Mouse (Mus musculus) adrenal gland, adult 8-10 months (tissue): ENCODE measurements around the gene Nodal. TPM values are rescaled to one million over a fixed set of nuclear protein-coding genes. Genes with fewer than 3 reads are reported as not detected.

Experiments used
- DNase-seq: peaks from one replicate; pipeline ENCODE4 v3.0.0; 2022
- total RNA-seq, 4 experiments: library from RNA; stranded (reverse); gene quantifications; 2 replicates each; pipeline ENCODE4 v1.2.4; 2022

Nodal gene
- total RNA-seq, 4 experiments from 2014 or later: not detected

DNA sequence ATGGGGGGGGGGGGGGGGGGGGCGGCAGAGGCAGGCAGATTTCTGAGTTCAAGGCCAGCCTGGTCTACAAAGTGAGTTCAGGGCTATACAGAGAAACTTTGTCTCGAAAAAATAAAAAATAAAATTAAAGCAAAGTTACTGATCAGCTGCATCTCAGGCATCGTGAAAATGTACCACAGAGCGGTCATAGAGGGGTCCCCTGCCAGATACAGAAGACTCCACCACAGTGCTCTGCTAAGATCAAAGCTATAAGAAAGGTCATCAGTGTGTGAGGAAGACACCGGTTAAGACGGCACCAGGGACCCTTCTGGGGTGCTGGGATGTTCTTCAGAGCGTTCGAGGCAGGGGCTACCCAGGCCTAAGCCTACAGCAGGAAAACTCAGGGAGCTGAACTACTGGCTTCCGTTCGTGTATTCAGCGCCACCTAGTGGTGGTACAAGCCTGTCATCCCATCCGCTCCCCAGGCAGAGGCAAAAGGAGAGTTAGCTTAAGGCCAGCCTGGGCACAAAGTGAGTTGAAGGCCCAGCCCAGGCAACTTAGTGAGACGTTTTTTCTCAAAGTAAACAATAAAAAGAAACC is 18.5 kb upstream of the Nodal start:
- DNase-seq: no peak

DNA sequence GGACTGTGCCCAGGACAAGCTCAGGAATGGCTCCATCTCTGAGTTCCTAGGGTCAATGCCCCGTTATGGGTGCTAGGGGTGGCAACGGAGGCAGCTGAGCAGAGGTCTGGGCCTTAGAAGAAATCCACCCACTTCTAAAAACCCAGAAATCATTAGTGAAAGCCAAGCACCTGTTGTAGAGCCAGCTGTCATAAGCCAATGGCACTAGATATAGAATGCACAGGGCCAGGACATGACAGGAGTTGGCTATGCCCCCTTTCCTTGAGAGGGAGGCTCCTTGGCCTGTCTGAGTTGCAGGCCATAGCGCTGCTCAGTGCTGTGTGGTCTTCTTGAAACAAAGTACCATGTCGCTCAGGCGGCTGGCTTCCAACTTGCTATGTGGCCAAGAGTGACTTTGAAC is 17.4 kb upstream of the Nodal start:
- no peak for DNase-seq

DNA sequence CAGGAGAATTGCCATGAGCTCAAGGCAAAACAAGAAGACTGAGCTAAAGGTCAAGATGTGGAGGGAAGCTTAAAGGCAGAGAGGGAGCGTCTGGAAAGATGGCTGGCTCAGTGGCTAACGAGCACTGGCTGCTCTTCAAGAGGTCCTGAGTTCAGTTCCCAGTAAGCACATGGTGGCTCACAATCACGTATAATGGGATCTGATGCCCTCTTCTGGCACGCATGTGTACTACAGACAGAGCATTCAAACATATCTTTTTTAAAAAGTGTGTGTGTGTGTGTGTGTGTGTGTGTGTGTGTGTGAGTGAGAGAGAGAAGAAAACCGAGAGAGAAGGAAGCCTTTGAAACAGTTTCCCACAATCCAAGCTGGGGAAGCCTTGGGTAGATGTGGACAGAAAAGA is 15.3 kb upstream of the Nodal start:
- no peak for DNase-seq

DNA sequence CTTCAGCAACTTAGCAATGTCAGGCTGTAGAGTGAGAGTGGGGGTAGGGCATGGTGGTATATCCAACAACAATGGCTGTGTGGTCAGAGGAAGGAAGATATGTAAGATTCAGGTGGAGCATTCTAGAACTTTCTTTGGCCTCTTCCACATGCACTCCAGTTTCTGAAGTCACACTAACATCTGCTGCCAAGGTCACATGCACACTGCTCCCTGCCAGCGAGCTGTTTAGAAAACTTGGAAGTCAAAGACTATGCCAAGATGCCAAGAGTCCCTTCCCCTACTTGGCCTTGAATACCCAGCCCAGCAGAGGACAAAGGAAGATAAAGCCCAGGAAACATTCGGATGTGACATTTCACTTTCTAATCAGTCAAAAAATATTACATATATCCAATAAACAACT is 14.9 kb upstream of the Nodal start:
- no peak for DNase-seq

DNA sequence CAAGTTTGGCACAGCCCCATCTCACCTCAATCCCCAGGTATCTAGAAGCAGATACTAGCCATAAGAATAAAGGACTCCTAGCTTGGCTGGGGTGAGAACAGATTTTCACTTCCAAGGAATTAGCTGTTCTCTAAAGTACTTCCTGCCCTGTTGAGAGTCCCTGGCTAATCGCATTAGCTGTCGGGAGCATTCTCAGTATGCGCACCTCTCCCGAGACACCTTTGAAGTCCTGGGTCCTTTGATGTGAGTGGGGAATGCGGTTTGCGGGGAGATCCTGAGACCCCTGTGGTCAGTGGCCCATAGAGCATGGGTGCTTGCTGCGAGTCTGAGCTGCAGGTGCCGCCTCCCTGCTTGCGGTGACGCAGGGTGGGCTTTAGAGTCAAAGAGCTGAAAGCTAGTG is 11.8 kb upstream of the Nodal start:
- no peak for DNase-seq

DNA sequence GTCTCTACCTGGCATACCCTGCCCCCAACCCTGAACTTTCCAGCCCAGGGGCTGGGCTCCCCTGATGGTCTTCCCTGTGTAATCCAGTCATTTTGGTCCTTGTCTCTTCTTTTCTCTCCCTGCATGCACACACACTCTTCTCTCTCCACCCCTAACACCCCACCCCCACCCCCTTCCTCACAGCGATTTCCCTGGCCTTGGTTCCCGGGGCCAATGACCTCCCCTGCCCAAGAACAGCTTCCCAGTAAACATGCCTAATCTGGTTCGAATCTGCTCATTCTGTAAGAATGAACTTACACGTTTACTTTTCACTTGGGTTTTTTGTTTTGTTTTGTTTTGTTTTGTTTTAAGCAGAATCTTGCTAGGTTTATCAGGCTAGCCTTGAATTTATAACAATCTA is 8.0 kb upstream of the Nodal start:
- no peak for DNase-seq

DNA sequence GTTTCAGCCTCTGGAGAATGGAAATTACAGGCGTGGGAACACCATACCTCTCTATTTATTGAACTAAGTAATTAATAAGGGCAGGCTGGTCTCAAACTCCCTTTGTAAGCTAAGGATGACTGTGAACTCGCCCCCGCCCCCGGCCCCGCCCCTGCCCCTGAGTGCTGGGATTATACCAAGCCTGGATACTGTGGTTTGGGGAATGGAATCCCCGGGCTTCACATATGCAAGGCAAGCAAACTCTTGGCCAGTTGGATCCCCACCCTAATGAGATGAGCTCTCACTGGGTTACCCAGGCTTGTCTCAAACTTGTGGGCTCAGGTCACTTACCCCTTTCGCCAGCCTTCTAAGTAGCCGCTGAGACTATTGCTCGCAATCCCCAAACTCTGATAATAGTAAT is 7.6 kb upstream of the Nodal start:
- DNase-seq: no peak

DNA sequence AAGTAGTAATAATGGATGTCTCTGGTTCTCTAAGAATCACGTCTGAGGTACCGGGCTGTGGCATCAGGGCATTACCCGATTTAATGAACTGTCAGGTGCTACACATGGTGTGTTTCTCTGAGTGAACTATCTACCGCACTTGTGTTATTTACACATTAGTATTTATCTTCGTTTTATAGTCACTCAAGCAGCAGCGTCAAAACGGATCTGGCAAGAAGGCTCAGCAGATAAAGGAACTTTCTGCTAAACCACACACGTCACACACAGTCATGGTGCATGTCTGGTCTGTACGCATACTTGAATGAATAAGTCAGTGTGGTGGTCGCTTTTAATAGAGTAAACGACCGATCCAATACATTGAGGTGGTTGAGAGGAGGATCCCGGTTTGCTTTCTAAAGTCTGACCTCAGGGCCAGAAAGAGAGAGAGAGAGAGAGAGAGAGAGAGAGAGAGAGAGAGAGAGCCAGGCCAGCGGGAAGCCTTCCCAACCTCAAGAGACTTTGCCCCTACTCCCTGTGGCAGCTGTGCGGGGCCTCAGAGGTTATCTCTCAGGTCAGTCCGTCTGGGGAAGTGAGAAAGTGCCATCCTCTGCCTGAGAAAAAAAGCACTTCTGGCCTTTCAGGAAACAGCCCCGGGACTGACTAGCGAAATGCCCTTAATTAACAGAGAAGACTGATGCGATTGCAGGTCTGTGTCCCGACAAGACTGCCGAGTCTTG is 4.7 kb upstream of the Nodal start:
- no peak for DNase-seq

DNA sequence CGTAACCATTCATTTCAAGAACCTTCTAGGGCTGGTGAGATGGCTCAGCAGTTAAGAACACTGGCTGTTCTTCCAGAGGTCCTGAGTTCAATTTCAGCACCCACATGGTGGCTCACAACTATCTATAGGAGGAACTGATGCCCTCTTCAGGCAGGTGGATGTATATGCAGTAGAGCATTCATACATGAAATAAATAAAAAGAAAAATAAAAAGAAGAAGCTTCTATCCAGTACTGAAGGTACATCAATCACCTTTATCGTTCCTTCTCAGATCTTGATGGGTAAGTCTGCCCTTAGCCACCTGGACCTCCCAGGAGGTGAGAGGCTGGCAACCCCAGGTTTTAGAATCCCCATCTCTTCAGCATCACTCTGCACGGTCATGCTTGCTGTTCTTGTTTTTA is 2.5 kb upstream of the Nodal start:
- no peak for DNase-seq

DNA sequence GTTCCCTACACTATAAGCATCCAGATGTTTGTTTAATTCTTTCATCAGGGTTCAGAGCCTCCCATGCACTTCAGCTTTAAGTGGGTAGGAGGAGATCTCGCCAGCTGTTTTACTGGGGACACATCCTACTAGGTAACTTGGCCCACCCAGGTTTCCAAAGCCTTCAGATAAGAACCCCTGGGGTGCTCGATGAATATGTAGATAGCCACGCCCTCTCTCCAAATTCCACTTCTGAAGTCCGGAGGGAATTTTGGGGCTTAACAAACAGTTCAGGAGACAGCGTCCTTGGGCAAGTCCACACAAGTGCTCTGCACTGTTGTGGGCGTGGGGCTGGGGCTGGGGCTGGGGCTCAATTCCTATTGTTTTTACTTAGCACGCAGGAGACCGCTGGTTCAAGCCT is 1.9 kb upstream of the Nodal start:
- no peak for DNase-seq

DNA sequence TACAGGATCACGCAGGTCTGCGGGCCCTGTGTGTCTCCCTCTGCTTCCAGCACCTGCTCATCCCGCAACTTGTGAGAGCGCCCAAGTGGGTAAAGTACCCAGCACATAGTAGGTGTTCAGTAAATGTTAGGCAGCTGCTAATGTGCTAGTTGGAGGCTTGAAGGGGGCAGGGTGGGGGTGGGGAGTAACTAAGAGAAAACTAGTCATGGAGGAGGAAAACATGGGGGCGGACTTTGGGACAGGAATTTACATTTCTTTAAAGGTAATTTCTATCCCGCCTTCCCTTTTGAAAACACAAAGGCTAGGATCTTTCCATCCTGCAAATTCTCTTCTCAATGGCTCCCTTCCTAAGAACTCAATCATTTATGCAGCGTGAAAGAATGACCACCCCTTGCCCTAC is 1.2 kb upstream of the Nodal start:
- DNase-seq: no peak

DNA sequence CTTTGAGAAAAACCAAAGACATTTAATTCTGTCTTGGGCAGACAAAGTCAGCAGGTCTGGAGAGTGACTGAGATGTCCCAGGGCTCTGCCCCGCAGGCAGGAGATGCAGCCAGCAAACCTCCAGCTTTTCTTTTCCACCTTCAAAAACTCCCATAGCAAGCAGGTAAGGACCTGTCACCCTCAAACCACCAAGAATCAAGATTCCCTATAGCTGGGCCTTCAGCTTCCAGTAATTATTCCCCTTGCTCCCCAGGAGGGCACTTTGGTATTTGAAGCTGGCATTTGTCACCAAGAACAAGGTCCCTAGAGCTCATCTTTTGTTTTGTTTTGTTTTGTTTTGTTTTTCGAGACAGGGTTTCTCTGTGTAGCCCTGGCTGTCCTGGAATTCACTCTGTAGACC is 726 bp upstream of the Nodal start:
- DNase-seq: no peak

DNA sequence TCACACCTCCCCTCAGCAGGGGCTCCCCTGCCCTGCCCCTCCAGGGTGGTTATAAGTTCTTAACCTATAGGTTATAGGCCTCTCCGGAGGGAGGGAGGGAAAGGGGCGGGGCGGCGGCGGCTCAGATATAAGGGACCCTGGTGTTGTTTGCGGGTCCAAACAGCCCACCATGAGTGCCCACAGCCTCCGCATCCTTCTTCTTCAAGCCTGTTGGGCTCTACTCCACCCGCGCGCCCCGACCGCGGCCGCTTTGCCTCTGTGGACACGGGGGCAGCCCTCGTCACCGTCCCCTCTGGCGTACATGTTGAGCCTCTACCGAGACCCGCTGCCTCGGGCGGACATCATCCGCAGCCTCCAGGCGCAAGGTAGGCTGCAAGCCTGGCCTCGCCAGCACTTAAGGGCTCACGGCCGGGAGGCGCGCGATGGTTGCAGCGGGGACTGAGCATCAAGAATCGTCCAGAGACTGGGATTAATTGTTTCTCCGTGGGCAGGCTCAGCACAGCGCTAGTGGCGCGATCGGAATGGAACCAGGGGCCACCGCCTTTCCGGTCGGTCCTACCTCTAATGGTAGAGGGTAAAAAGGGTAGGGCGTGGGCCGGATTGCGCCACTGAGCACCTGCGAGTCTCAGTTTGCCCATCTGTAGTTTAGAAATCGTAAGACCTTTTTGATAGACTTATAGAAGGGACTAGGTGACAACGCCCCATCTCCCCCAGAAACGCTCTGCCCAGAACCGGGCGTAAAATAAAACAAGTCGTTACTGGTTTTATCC is 544 bp downstream of the Nodal start:
- no peak for DNase-seq

DNA sequence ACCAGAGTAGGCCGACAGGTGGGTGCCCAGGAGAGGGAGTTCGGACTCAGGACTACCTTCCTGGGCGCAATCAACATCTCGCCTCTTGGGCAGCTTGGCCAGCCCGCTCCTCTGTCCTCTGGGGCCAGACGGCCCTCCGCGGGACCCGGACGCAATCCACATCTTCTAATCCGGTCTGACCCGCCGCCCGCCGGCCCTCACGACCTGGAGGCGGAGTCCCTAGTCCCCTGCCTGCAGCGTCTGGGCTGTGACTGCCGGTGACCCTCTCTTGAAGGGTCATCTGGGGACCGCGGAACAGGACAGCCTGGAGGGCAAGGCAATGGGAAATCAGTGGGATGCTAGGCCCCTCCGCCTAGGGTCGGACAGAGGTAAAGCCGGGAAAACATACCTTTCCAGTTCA is 1.4 kb downstream of the Nodal start:
- no peak for DNase-seq

DNA sequence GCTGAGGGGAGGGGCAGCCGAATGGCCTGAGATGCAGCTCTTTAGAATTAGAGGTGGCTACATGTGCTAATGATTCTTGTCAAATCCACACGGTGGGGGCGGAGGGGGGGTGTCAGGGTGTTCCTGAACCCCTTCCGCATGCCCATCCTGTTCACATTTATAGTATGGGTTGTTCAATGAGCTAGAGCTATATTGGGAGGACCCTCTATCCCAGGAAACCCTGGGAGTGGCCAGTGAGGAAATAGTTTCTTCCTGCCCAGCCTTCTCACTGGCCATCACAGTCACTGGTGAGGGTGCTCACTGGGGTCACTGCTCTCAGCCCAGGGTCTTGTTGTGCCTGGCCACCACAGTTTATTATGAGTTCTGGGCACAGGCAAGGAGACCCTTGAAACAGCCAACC is 2.2 kb downstream of the Nodal start:
- DNase-seq: no peak

DNA sequence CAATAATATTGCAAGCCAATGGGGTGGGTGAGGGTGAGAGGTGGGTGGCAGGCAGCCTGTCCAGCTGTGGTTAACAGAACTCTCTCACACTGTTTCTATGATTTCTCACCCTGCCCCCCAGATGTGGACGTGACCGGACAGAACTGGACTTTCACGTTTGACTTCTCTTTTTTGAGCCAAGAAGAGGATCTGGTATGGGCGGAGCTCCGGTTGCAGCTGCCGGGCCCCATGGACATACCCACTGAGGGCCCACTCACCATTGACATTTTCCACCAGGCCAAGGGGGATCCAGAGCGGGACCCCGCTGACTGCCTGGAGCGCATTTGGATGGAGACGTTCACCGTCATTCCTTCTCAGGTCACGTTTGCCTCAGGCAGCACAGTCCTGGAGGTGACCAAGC is 5.1 kb downstream of the Nodal start:
- no peak for DNase-seq

DNA sequence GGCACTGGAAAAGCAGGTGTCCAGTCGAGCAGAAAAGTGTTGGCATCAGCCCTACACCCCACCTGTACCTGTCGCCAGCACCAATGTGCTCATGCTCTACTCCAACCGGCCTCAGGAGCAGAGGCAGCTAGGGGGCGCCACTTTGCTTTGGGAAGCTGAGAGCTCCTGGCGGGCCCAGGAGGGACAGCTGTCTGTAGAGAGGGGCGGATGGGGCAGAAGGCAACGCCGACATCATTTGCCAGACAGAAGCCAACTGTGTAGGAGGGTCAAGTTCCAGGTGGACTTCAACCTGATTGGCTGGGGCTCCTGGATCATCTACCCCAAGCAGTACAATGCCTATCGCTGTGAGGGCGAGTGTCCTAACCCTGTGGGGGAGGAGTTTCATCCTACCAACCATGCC is 5.5 kb downstream of the Nodal start:
- DNase-seq: no peak

DNA sequence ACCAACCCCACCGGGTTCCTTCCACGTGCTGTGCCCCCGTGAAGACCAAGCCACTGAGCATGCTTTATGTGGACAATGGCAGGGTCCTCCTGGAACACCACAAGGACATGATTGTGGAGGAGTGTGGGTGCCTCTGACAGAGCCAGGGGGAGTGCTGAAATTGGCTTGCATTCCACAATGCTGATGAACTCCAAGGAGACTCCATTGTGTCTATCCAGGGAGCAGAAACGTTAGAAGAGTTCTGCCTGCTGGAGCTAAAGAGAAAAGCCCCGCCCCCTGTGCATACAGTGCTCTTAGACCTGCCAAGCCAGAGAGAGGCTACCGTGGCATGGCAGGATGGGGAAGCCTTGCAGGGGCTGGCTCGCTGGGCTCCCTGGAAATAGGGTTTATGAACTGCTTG is 6.7 kb downstream of the Nodal start:
- no peak for DNase-seq

DNA sequence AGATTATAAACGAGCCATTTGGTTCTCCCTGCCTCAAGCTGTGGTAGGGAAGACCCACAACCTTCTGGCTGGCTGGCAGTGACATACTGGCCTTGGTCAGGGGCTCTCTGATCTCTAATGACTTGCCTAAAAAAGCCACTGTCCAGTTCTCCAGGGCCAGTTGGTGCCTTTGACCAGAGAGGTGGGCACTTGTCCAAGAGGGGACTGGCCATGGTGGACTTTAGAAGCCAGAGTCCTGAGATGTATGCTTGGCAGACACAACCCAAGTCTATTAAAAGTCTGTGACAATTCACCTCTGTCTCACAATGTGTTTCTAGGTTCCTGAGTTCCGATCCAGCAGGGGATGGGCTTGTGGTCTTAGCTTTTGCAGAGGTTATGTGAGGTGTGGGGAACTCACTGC is 7.3 kb downstream of the Nodal start:
- no peak for DNase-seq

DNA sequence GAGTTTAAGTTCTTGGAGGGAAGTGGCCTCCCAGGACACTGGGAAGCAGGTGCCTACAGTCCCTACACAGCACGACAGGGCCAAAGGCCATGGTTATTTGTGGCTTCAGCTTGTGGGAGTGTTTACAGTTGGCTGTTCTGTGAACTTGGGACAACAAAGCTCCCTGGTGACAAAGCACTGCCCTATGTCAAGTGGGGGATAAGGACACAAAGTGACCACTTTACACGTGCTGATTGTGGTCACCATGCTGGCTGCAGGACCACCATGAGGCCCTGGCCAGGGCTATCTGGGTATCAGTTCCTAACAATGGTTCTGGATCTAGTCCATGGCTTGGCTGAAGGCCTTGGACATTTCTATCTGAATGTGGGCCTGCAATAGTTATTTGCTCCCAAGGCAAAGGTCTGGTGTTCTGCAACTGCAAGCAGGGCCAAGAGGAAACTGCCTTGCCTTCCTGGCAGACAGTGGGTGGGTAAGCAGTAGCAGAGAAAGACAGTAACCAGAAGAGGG is 8.5 kb downstream of the Nodal start:
- DNase-seq: peak; percentile 21

DNA sequence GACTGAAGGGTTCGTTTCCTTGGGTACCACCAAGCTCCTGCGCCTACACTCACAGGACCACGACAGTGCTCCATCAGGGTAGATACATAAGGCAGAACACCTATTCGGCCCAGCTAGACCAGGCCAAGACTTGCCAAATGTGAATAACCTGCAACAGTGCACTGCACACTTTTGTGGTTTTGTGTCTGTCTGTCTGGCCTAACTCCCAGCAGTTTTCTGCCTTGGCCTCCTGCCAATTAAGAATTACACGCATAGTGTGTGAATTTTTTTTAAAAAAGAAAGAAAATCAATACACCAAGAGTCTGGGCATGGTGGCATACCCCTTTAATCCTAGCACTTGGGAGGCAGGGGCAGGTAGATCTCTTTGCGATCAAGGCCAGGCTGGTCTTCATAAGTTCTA is 10.2 kb downstream of the Nodal start:
- DNase-seq: no peak

DNA sequence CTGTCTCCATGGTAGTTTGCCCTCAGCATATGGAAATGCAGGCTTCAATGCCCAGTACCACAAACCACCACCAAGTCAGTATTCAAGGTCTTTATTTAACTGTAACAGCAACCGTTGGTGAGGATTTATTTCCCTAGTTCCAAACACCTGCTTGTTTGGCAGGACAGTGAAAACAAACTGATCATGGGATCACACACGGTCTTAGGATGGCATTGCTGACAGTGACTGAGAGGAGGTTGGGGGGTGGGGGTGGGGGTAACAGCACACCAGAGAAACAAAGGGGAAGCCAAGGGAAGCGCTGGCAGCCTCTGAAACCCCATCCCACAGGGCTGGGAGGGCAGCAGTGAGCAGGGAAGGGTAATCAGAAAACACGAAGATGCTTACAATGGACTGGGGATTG is 10.6 kb downstream of the Nodal start:
- DNase-seq: no peak

DNA sequence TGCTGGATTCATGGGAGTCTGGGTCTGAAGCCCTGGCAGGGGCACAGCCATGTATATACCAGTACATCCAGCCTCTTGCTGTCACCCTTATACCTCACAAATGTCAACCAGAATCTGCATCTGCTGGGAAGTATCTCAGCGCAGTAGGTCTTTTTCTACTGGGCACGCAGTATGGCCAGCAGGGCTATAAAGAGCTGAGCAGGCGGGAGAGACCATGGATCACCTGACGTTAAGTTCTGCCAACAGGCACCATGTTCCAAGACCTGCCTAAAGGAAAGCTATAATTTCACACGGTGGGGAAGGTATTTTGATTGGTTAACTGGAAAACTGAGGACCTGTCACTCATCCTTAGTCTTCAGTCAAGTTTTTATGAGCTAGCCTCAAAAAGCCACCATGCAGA is 11.3 kb downstream of the Nodal start:
- no peak for DNase-seq

DNA sequence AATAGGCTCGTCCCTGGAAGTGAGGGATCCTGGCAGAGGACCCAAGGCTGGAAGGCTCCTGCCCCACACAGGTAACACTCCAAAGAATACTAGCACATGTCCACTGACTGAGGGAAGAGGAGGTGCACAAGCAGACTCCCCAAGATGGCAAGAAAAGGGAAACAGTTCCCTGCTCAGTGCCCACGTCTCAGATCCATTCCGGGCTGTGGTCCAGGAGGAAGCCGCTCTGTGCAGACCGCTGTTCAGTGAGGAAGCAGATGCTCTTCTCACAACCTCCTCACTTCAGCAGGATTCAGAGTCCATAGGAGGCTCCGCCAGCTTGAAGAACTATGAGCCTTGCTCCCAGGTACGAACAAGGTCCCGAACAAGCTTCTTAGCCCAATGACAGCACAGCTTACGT is 13.6 kb downstream of the Nodal start:
- no peak for DNase-seq
